Mouse (Mus musculus): ENCODE data around the gene Zscan2. TPM values are rescaled to one million over a fixed set of nuclear protein-coding genes. Genes with fewer than 3 reads are reported as not detected.

Gene Zscan2
- polyA plus RNA-seq, 1 experiment from 2014 or later = 4.6 TPM

DNA sequence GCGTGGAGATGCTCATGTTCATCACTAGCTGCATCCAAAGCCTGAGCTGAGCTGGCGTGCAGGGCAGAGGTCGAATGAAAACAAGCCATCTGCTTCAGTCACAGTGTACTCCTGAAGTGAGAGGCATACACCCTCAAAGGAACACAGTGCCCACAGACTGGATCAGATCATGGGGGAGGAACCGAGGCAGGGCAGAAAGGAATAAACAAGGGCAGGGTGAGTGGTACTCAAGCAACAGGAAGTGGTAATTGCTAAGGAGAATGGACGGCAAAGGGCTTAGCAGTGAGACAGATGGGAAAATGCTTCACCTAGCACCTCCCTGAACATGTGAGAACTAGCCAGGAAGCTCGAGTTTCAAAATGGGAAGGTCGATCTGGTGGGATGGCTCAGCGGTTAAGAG lies 51.8 kb downstream of the Zscan2 start:
- H3K4me1 ChIP-seq = no peaks in the 10 kb centered on the region
- H3K9ac ChIP-seq (replicated peaks) = no peak overlapping the region
- WGBS = 89% methylated on average over 8 of the region's 8 CpGs
- no peak overlapping the region for H3K27ac ChIP-seq (replicated peaks)
- H3K36me3 ChIP-seq = peaks cover 76% of the 10 kb centered on the region
- H3K27me3 ChIP-seq = no peaks in the 10 kb centered on the region
- H3K9me3 ChIP-seq = no peaks in the 10 kb centered on the region
- H3K4me3 ChIP-seq = no peak overlapping the region
- H3K4me2 ChIP-seq (replicated peaks) = no peak overlapping the region
- ATAC-seq (replicated peaks) = no peak

- Histone ChIP-seq H3K4me3 (no peak overlapping the region), H3K27me3 (no peaks in the 10 kb centered on the region), H3K27ac (replicated peaks) (no peak overlapping the region), H3K9ac (replicated peaks) (no peak overlapping the region), H3K9me3 (no peaks in the 10 kb centered on the region), H3K36me3 (peaks cover 71% of the 10 kb centered on the region), H3K4me2 (replicated peaks) (no peak overlapping the region), H3K4me1 (no peaks in the 10 kb centered on the region)
- WGBS = 86% methylated on average over 4 of the region's 4 CpGs
- no peak for ATAC-seq (replicated peaks)
These were observed 57.3 kb downstream of the Zscan2 start for GRCm38 (mm10) chr7:80917916-80918465.

- no peak overlapping the region for H3K4me2 ChIP-seq (replicated peaks)
- no peaks in the 10 kb centered on the region for H3K4me1 ChIP-seq
- H3K4me3 ChIP-seq = no peak overlapping the region
- H3K9me3 ChIP-seq = no peaks in the 10 kb centered on the region
- peaks cover 61% of the 10 kb centered on the region for H3K36me3 ChIP-seq
- no peak overlapping the region for H3K9ac ChIP-seq (replicated peaks)
- ATAC-seq (replicated peaks) = no peak
- no peak overlapping the region for H3K27ac ChIP-seq (replicated peaks)
- H3K27me3 ChIP-seq = no peaks in the 10 kb centered on the region
- 92% methylated on average over 8 of the region's 8 CpGs for WGBS
These were observed 58.4 kb downstream of the Zscan2 start for GRCm38 (mm10) chr7:80918982-80919646.

- no peaks in the 10 kb centered on the region for H3K4me1 ChIP-seq
- no peak overlapping the region for H3K9ac ChIP-seq (replicated peaks)
- no peak overlapping the region for H3K4me3 ChIP-seq
- H3K27me3 ChIP-seq = no peaks in the 10 kb centered on the region
- WGBS = 90% methylated on average over 5 of the region's 5 CpGs
- no peak overlapping the region for H3K27ac ChIP-seq (replicated peaks)
- H3K9me3 ChIP-seq = no peaks in the 10 kb centered on the region
- no peak overlapping the region for H3K4me2 ChIP-seq (replicated peaks)
- ATAC-seq (replicated peaks) = no peak
- peaks cover 60% of the 10 kb centered on the region for H3K36me3 ChIP-seq
These were observed 58.9 kb downstream of the Zscan2 start for GRCm38 (mm10) chr7:80919647-80920008.

GRCm38 (mm10) chr7:80923165-80923564 lies 62.4 kb downstream of the Zscan2 start:
- Histone ChIP-seq H3K9me3 (no peaks in the 10 kb centered on the region), H3K27ac (replicated peaks) (no peak overlapping the region), H3K4me2 (replicated peaks) (no peak overlapping the region), H3K36me3 (peaks cover 54% of the 10 kb centered on the region), H3K27me3 (no peaks in the 10 kb centered on the region), H3K4me1 (no peaks in the 10 kb centered on the region), H3K4me3 (no peak overlapping the region), H3K9ac (replicated peaks) (no peak overlapping the region)
- no peak for ATAC-seq (replicated peaks)
- 82% methylated on average over 2 of the region's 2 CpGs for WGBS

Other genes starting within 250 kb of the Zscan2 start
- 17.0 and 20.9 TPM in 2 replicates for gene Crtc3, start 172.0 kb upstream of the Zscan2 start, polyA plus RNA-seq (2015; fragmentation: Nextera tagmentation; extraction: Ambion mirVana)
- gene Iqgap1, start 34.9 kb upstream of the Zscan2 start, polyA plus RNA-seq (2015; fragmentation: Nextera tagmentation; extraction: Ambion mirVana) = 21.7 and 23.3 TPM in 2 replicates
- gene Wdr73, start 40.3 kb downstream of the Zscan2 start, polyA plus RNA-seq (2015; fragmentation: Nextera tagmentation; extraction: Ambion mirVana) = 43.2 and 43.9 TPM in 2 replicates
- 7.1 TPM in 2 replicates for gene Nmb, start 44.2 kb downstream of the Zscan2 start, polyA plus RNA-seq (2015; fragmentation: Nextera tagmentation; extraction: Ambion mirVana)
- gene Sec11a, start 86.9 kb downstream of the Zscan2 start, polyA plus RNA-seq (2015; fragmentation: Nextera tagmentation; extraction: Ambion mirVana) = 149 and 157 TPM in 2 replicates
- gene Zfp592, start 132.8 kb downstream of the Zscan2 start, polyA plus RNA-seq (2015; fragmentation: Nextera tagmentation; extraction: Ambion mirVana) = 8.3 and 9.8 TPM in 2 replicates
- gene Alpk3, start 196.7 kb downstream of the Zscan2 start, polyA plus RNA-seq (2015; fragmentation: Nextera tagmentation; extraction: Ambion mirVana) = 0.06 and 0.15 TPM in 2 replicates